Comparison of ENCODE assay signal across 8 mouse cellular contexts in the genomic region with DNA sequence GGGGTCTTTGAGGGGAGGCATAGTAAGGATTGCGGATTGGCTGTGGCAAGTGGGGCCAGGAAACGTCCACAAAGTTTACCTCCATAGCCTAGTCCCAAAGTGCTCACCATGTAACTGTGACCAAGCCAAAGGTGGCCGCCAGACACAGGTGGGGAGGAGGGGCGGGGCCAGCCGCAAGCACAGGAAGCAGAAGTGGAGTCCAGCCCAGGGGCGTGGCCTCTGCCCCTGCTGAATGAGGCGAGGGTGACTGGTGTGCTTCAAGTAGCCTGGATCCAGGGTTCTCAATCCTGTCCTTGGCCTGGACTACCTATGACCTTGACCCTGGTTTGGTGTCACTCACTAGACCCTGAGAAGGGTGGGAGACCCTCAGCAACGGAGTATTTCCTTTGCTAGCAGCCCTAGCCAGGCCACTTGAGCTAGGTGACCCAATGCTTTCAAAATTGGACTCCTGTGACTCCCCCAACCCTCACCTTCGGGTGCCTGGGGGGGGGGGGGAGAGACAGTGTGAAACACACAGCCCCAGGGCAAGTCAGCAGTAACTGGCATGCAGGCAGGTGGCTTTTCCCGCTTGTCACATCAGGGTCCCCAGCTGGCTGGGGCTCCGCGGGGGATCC. TPM values are rescaled to one million over a fixed set of nuclear protein-coding genes. Genes with fewer than 3 reads are reported as not detected.
DNase-seq lines count a peak whose midpoint lies in the region; ATAC-seq and TF ChIP-seq lines count a peak whose summit lies in the region.

No protein-coding gene starts in this region.

- no peaks in the 10 kb centered on the region; the same call in 1 of the 2 replicates for H3K27me3 ChIP-seq in lung, embryonic 14.5 days (ENCODE audit: insufficient read depth, low read length)

- H3K4me3 ChIP-seq in lung, embryonic 14.5 days (ENCODE audit: low read depth, low read length): peak overlapping the region; percentile 57

- WGBS in lung, embryonic 14.5 days: 10% methylated on average over 12 of the region's 12 CpGs

- H3K36me3 ChIP-seq in lung, embryonic 14.5 days (ENCODE audit: insufficient read depth): peaks cover 3% of the 10 kb centered on the region; the same call in 1 of the 2 replicates

- TF ChIP-seq CTCF in lung, embryonic 14.5 days (IDR thresholded peaks at IDR 0.05; ENCODE audit: low read depth): no peak

- H3K27ac ChIP-seq in lung, embryonic 14.5 days (ENCODE audit: low read depth): 0 out of 2 replicates have a peak overlapping the region, but pooled peaks have one; percentile 27

- peak overlapping the region; percentile 89 for H3K4me2 ChIP-seq in lung, embryonic 14.5 days

- peaks cover 12% of the 10 kb centered on the region for H3K4me1 ChIP-seq in lung, embryonic 14.5 days (ENCODE audit: insufficient read depth)

- H3K9me3 ChIP-seq in lung, embryonic 14.5 days (ENCODE audit: low read depth, low read length): no peaks in the 10 kb centered on the region

- DNase-seq in heart, adult 11 months: peak; percentile 98
- DNase-seq in heart, adult 8-10 months (ENCODE audit: low spot score): no peak
- peak; percentile 49 for DNase-seq in c-Kit-negative CD71-positive TER-119-positive erythroid progenitor cells, embryonic 14.5 days (ENCODE audit: low read depth, low spot score)
- DNase-seq in heart, adult 18-20 months: peak; percentile 72 to 79
- DNase-seq in kidney, adult 11 months: peak; percentile 86
- DNase-seq in lung, embryonic 14.5 days: peak; percentile 66
- peak; percentile 89 to 94 for DNase-seq in spleen, postnatal 36 days (ENCODE audit: low spot score in 2 of 2)

- 0 out of 2 replicates have a peak overlapping the region, but pooled peaks have one; percentile 3 for H3K9ac ChIP-seq in lung, embryonic 14.5 days

- no peak for ATAC-seq in lung, embryonic 14.5 days (ENCODE audit: insufficient read depth)
- no peak for ATAC-seq in cerebellum, adult (ENCODE audit: insufficient number of reproducible peaks, low FRiP score, low TSS enrichment)

RNA-seq across cellular contexts. Expression of gene Rnf213, which starts 0.8 kb away (rescaled TPM):
- total RNA-seq in heart, adult 8-10 months (2022): 10 to 100 TPM; 11.1 to 16.0 (median 13.2) TPM
- total RNA-seq in heart, adult 18-20 months (2021): 10 to 100 TPM; 14.6 to 15.2 TPM
- 12.5 and 12.7 TPM in 2 replicates for polyA plus RNA-seq in lung, embryonic 14.5 days (2014; fragmentation: Nextera tagmentation; extraction: Ambion mirVana)

RNA-seq across cellular contexts. Expression of gene Slc26a11, which starts 36.8 kb away (rescaled TPM):
- total RNA-seq in heart, adult 8-10 months (2022): 1 to 10 TPM; 2.3 to 4.6 (median 3.1) TPM
- 1 to 10 TPM; 3.1 TPM for total RNA-seq in heart, adult 18-20 months (2021)
- 9.1 and 9.3 TPM in 2 replicates for polyA plus RNA-seq in lung, embryonic 14.5 days (2014; fragmentation: Nextera tagmentation; extraction: Ambion mirVana)

RNA-seq across cellular contexts. Expression of gene Sgsh, which starts 36.8 kb away (rescaled TPM):
- 1 to 10 TPM; 4.6 to 5.6 (median 5.3) TPM for total RNA-seq in heart, adult 8-10 months (2022)
- total RNA-seq in heart, adult 18-20 months (2021): 1 to 10 TPM; 4.8 to 5.6 TPM
- 7.6 and 9.5 TPM in 2 replicates for polyA plus RNA-seq in lung, embryonic 14.5 days (2014; fragmentation: Nextera tagmentation; extraction: Ambion mirVana)
